Mouse (Mus musculus): ENCODE results near the gene Egfem1.
A peak's percentile ranks its signal among the peaks of the same experiment; 100 is the strongest.

Gene Egfem1

DNA sequence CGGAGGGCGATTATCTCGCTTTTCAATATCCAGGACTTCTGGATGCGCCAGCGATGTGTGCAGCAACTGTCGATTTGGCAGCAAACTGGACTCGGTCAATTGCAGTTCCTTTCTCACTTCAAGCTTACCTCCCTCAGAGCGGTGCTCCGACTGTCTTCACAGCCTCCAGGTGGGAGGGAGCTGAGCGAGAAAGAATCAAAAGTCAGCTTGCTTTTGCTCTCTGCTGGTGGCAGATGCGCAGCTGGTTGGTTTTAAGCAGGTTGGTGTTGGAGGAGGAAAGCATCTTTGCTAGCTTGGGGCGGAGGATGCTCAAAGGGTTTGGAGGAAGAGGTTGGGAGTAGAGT, at the start of gene Egfem1:
Gene Egfem1, plus strand, starts transcription at position 72 of the 344 bp plus-strand sequence.
- DNase-seq (ENCODE audit: low spot score), result no peak

DNA sequence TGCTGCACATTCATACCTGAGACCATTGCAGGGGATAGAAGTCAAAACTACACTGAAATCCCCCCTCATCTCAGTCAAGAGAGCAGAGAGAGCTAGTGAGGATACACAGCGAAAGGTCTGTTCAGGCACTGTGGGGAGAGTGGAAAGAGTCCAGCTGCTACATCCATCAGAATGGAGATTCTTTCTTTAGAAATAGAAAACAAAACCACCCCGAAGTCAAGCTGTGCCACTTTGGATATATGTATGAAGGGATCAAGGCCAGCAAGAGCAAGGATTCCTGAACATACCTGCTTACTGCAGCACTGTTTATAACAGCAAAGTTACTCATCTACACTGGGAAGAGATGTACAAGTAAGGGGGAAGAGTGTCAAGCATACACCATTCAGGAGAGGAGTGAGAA, 48.7 kb upstream of the Egfem1 start:
- no peak for DNase-seq (ENCODE audit: low spot score)

- peak; percentile 85 for DNase-seq (ENCODE audit: low spot score)
These were observed 45.7 kb upstream of the Egfem1 start for GRCm38 (mm10) chr3:29036146-29036545.

GRCm38 (mm10) chr3:29036620-29037019, 45.2 kb upstream of the Egfem1 start:
- no peak for DNase-seq (ENCODE audit: low spot score)

DNA sequence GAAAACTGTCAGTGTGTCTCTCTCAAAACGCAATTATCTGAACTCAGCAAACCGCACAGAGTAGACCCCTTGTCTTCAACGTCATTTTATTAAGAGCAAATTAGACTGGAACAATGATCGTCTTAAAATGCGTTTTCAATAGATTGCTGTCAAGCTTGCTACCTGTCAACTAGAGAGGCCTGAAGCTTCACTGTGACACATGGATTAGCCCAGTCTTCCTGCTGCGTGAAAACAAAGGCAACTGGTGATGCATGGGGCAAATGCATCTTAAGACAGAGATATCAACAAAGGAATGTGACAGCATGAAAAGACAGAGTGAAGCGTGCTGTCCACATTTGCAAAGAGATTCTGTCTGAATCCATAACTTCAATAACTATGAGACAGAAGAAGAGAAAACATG, 41.8 kb upstream of the Egfem1 start:
- DNase-seq (ENCODE audit: low spot score), result peak; percentile 74

DNA sequence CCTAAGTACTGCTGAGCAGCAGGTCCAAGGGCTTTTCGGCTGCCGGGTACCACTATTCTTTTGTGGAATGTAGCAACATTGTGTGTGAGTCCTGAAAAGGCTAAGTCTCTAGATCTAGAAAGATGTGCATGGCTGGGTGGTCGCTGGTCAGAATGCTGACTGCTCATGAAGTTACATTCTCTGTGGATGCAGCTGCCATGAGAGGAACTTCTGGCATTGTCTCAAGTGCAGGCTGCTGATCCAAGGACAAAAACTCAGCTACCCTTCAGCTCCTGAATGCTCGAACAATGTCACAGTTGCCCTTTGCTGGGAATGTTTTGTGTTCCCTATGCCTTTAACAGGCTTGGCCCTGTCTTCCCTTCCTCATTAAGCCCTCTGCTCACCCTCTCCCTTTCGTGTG, 35.5 kb upstream of the Egfem1 start:
- DNase-seq (ENCODE audit: low spot score), result peak; percentile 17

DNA sequence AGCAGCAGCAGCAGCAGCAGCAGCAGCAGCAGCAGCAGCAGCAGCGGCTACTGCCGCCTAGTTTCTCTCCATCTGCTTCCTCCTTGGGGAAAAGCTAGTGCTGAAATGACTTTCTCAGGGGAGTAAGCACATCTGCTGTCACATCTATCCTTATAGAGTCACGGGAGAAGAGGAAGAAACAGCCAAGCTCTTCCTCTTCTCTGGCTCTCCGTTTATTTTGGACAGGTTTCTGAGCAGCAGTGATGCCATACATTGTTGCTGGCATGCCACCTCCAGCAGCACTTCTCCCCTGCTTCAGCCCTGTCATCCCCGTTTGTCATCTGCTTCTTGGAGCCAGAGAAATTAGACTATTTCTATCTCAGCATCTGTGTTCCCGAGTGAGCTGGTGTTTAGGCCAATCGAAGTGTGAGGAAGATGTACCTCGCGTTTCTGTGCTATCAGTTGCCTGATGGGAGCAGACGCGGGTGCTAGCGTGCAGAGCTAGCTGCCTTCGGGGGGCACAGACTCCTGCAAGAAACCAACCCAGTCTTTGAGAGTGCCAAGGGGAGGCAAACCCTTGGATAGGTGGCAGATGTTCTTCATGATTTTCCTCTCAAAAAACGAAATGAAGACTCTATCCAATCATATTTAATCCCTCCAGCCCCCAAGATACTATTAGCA, 34.4 kb upstream of the Egfem1 start:
- DNase-seq (ENCODE audit: low spot score), result peak; percentile 23

DNA sequence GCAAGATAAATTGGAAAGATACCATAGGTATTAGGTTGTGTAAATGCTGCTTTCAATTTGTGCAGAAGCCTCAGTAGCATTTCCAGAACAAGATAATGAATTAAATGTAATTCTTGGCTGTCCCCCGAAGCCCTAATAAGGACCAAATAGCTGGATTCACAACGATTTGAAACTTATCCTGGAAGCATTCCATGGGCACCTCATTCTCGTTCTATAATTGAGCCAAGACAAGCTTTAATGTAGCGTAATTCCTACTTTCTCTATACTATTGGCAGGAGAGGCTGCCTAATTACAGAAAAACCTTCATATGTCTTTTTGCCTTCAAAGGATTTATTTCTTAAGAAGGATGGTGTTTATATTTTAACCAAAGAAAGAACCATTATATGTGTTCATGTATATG, 18.7 kb upstream of the Egfem1 start:
- no peak for DNase-seq (ENCODE audit: low spot score)

- no peak for DNase-seq (ENCODE audit: low spot score)
These were observed 13.3 kb upstream of the Egfem1 start for GRCm38 (mm10) chr3:29068428-29069098.

DNA sequence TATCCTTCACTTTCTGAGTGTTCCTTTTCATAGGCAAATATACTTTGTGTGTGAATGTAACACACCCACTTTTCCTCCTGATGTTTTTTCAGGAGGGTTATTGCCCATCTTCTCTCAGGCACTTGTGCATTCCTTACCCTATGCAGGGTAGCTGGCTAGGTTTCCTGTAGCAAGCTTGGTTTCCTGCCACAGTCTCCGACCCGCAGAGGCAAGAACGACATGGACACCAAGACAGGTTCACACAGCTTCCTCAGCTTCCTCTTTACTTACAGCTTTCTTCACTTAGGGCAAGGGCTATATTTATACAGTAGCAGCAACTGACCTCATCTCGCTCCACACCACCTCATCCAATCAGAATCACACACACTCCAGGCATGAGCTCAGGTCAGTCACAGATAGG, 10.5 kb upstream of the Egfem1 start:
- DNase-seq (ENCODE audit: low spot score), result no peak

GRCm38 (mm10) chr3:29081517-29081916, 306 bp upstream of the Egfem1 start:
- DNase-seq (ENCODE audit: low spot score), result peak; percentile 59

DNA sequence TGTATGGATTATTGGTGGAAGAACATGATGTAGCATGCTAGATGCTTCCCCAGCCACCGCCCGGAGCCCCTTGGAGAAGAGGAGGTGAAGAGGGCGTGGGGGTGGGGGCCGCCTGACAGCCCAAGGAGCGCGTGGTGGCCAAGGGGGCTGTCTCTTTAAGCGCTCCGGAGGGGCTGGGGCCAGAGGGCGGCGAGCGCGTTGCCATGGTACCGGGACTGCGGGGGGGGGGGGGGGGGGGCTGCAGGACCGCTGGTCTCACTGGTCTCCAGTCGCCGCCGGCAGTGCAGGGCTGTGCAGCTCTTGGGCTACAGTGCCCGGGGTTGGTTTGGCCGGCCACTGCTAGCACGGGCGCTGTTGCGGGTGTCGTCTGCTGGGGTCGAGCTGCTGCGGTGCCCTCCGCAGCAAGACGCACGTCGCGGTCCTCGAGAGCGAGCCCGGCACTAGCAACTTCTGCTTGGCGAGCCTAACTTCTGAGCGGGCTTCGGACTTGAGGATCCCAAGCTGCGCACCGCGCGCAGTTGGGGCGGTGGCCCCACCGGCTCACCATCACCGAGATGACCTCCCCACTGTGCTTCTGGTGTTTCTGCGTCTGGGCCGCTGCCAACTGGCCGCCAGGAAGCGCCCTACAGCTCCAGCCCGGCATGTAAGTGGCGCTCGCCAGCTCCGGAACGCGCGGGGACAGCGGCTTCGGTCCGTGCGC, 623 bp downstream of the Egfem1 start:
- DNase-seq (ENCODE audit: low spot score), result peak; percentile 83

DNA sequence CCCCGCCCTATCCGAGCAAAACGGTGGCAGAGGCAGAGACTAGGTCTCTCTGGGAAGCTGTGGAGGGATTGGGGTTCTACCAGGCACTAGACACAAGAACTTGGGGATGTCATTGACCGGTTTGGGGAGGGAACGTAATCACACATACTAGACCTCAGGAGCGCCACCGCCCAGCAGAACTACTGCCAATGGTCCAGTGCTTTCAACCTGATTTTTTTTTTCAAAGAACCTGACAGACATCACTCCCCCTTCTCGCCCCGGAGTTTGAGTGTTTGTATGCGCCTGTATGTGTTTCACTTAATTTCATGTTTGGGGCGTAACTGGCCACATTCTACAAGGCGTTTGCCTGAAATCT, 1.1 kb downstream of the Egfem1 start:
- no peak for DNase-seq (ENCODE audit: low spot score)

- DNase-seq (ENCODE audit: low spot score), result no peak
These were observed 16.6 kb downstream of the Egfem1 start for GRCm38 (mm10) chr3:29098467-29098866.

- DNase-seq (ENCODE audit: low spot score), result no peak
These were observed 24.3 kb downstream of the Egfem1 start for GRCm38 (mm10) chr3:29106016-29106723.

DNA sequence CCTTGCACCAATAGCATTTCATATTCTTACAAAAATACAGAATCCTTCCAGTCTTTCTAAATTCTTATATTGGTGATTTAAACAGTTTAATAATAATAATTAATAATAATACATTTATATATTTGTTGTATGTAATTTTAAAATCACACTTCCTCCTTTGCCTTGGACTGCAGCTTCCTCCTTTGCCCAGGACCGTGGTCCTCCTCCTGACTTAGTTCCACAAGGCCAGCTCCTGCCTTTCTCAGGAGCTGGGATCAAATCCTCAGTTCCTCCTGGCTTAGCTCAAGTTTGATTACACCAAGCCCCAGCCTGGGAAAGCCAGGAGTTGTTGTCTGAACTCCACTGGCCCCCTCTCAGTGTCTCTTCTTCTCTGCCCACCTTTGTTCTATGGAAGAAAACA, 25.3 kb downstream of the Egfem1 start:
- DNase-seq (ENCODE audit: low spot score), result no peak

DNA sequence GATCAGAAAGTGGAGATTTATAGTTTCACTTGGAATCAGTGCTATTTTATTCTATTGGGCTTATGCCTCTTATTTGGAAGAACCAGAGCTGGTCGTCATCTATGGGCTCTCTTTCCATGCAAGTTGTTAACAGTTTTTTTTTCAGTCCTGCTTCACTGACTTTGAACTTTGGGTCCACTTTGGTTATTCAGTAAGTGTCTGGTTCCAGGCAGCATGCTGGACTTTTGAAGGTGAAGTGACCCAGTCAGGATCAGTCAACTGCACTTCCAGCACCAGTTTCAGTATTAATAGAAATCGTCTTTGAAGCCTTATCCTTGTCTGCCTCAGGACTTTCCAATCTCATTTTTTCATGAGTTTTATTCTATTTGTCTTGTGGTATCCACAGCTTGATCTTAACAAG, 28.5 kb downstream of the Egfem1 start:
- no peak for DNase-seq (ENCODE audit: low spot score)

DNA sequence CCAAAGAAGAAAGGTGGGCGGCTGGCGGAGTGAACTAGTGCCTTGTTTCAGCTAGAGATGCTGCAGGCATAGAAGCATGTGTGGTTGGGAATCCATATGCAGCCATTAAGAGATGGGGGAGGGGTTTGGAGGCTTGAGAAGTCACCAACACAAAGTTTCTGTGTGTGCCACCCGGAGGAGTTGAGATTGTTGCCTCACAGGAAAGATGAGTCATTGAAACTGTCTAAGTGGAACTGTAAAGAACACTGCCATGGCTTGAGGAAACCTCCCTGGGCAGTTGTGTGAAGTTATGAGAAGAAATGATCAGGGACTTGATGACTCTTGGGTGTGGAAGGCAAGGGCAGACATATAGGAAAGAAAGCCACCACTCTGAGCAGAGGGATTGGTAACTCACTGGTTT, 32.7 kb downstream of the Egfem1 start:
- DNase-seq (ENCODE audit: low spot score), result no peak

- DNase-seq (ENCODE audit: low spot score), result no peak
These were observed 35.6 kb downstream of the Egfem1 start for GRCm38 (mm10) chr3:29117379-29117778.

GRCm38 (mm10) chr3:29122556-29122955, 40.7 kb downstream of the Egfem1 start:
- no peak for DNase-seq (ENCODE audit: low spot score)

- no peak for DNase-seq (ENCODE audit: low spot score)
These were observed 50.5 kb downstream of the Egfem1 start for GRCm38 (mm10) chr3:29132054-29132931.

DNA sequence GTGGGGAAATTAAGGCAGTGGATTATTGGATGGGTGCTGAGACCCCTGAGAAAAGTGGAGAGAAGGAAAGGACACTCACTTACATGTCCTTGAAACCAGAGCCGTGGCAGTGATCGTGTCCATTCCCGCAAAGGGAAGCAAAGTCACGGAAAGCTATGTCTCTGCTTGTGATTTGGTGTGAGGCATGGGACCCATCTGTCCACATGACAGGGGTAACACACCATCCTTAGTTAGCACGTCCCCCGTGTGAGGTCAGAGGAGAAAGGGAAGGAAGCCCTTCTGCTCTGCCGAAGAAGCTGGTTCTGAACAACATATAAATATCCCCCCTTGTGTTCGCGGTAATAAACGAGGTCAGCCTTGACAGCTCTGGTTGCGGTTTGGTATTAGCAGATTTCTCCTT, 52.7 kb downstream of the Egfem1 start:
- no peak for DNase-seq (ENCODE audit: low spot score)

Data from retina, embryonic 14.5 days (tissue).